Mouse (Mus musculus) limb, embryonic 11.5 days (tissue): ENCODE measurements around the gene Atp9a. TPM values are rescaled to one million over a fixed set of nuclear protein-coding genes. Genes with fewer than 3 reads are reported as not detected.

Experiments used
- ATAC-seq: fragments of 200-750 bp; cut with Nextera tagmentation; 2 replicates; pipeline ENCODE4 v1.8.0; 2017; ENCODE audit warnings: low read depth; ENCODE audit not compliant: insufficient number of reproducible peaks, low FRiP score, low TSS enrichment
- DNase-seq: peaks from one replicate; pipeline ENCODE4 v3.0.0-alpha.2; 2015; ENCODE audit warnings: low spot score
- H3K27ac ChIP-seq: fragments of 300-500 bp; sonication (generic); replicated peaks from 2 replicates; pipeline ENCODE4 v1.5.1; 2014; ENCODE audit warnings: low read depth, mild to moderate bottlenecking, low read length
- H3K27me3 ChIP-seq: fragments of 300-500 bp; sonication (generic); 2 replicates; pipeline ENCODE4 v1.6.1; 2014; ENCODE audit warnings: mild to moderate bottlenecking, low read length, mixed read lengths; ENCODE audit not compliant: control insufficient read depth, insufficient read depth
- H3K36me3 ChIP-seq: fragments of 300-500 bp; sonication (generic); 2 replicates; pipeline ENCODE4 v1.6.1; 2014; ENCODE audit warnings: mild to moderate bottlenecking, low read length, moderate library complexity, mixed read lengths; ENCODE audit not compliant: control insufficient read depth, insufficient read depth
- H3K4me1 ChIP-seq: fragments of 300-500 bp; sonication (generic); 2 replicates; pipeline ENCODE4 v1.6.1; 2014; ENCODE audit warnings: low read length, mixed read lengths; ENCODE audit not compliant: control insufficient read depth, insufficient read depth
- H3K4me2 ChIP-seq: fragments of 300-500 bp; sonication (generic); 2 replicates; pipeline ENCODE4 v1.6.1; 2014; ENCODE audit warnings: low read depth, mild to moderate bottlenecking, moderate library complexity; ENCODE audit not compliant: severe bottlenecking
- H3K4me3 ChIP-seq: fragments of 300-500 bp; sonication (generic); 2 replicates; pipeline ENCODE4 v1.5.1; 2014; ENCODE audit warnings: low read depth, low read length
- H3K9ac ChIP-seq: fragments of 300-500 bp; sonication (generic); 2 replicates; pipeline ENCODE4 v1.6.1; 2014; ENCODE audit warnings: mild to moderate bottlenecking, low read length
- H3K9me3 ChIP-seq: fragments of 300-500 bp; sonication (generic); 2 replicates; pipeline ENCODE4 v1.6.1; 2016; ENCODE audit warnings: low read length; ENCODE audit not compliant: control insufficient read depth
- WGBS: fragments of 180-500 bp; shearing (Covaris S2); extraction: QIAGEN DNeasy Blood & Tissue Kit; methylation state at CpG from one replicate; pipeline ENCODE4 v1.1.7; 2014; 5-methylcytosine and 5-hydroxymethylcytosine counted together
- polyA plus RNA-seq: library from polyadenylated mRNA; unstranded; fragments of >200 nt; fragmentation: Nextera tagmentation; extraction: Ambion mirVana; gene quantifications from 2 replicates; pipeline ENCODE4 v1.2.1, GENCODE M21; 2014

The Atp9a gene
- polyA plus RNA-seq, 1 experiment from 2014 or later, result 7.0 TPM

GRCm38 (mm10) chr2:168683520-168684150 lies 58.6 kb downstream of the Atp9a start:
- WGBS, result 42% methylated on average over 15 of the region's 15 CpGs
- DNase-seq (no peak), ATAC-seq (no peak)
- H3K9ac ChIP-seq, result no peak overlapping the region
- no peaks in the 10 kb centered on the region for H3K4me1 ChIP-seq
- no peaks in the 10 kb centered on the region; the same call in 1 of the 2 replicates for H3K9me3 ChIP-seq
- no peak overlapping the region for H3K4me2 ChIP-seq
- H3K36me3 ChIP-seq, result no peaks in the 10 kb centered on the region
- no peak overlapping the region for H3K4me3 ChIP-seq
- H3K27ac ChIP-seq, result no peak overlapping the region
- no peaks in the 10 kb centered on the region for H3K27me3 ChIP-seq

- Histone ChIP-seq H3K9me3 (no peaks in the 10 kb centered on the region; the same call in 1 of the 2 replicates), H3K4me2 (no peak overlapping the region), H3K4me3 (no peak overlapping the region), H3K4me1 (peaks cover 1% of the 10 kb centered on the region), H3K27me3 (no peaks in the 10 kb centered on the region), H3K36me3 (no peaks in the 10 kb centered on the region), H3K9ac (no peak overlapping the region), H3K27ac (no peak overlapping the region)
- WGBS, result 84% methylated on average over 2 of the region's 2 CpGs
- ATAC-seq, result no peak
- DNase-seq, result no peak
Observed at GRCm38 (mm10) chr2:168682721-168683120, 59.5 kb downstream of the Atp9a start.

- Histone ChIP-seq H3K27me3 (no peaks in the 10 kb centered on the region), H3K9ac (no peak overlapping the region)
- 92% methylated on average over 9 of the region's 9 CpGs for WGBS
Observed at GRCm38 (mm10) chr2:168681531-168681930, 60.7 kb downstream of the Atp9a start.

GRCm38 (mm10) chr2:168679381-168680199 lies 62.6 kb downstream of the Atp9a start:
- Histone ChIP-seq H3K4me2 (no peak overlapping the region), H3K36me3 (no peaks in the 10 kb centered on the region), H3K9me3 (no peaks in the 10 kb centered on the region; the same call in 1 of the 2 replicates), H3K9ac (no peak overlapping the region), H3K4me3 (no peak overlapping the region), H3K4me1 (peaks cover 5% of the 10 kb centered on the region), H3K27me3 (no peaks in the 10 kb centered on the region), H3K27ac (no peak overlapping the region)
- DNase-seq (no peak), ATAC-seq (no peak)
- WGBS, result 60% methylated on average over 19 of the region's 19 CpGs

More at GRCm38 (mm10) chr2:168681531-168681930, 60.7 kb downstream of the Atp9a start:
- DNase-seq (no peak), ATAC-seq (no peak)
- no peaks in the 10 kb centered on the region for H3K36me3 ChIP-seq
- no peak overlapping the region for H3K4me2 ChIP-seq
- H3K27ac ChIP-seq, result no peak overlapping the region
- peaks cover 5% of the 10 kb centered on the region for H3K4me1 ChIP-seq
- H3K9me3 ChIP-seq, result no peaks in the 10 kb centered on the region; the same call in 1 of the 2 replicates
- H3K4me3 ChIP-seq, result no peak overlapping the region

- WGBS, result 81% methylated on average over 15 of the region's 15 CpGs
Observed at GRCm38 (mm10) chr2:168678662-168679294, 63.4 kb downstream of the Atp9a start.

GRCm38 (mm10) chr2:168677650-168678049 lies 64.6 kb downstream of the Atp9a start:
- peaks cover 5% of the 10 kb centered on the region for H3K4me1 ChIP-seq
- H3K27me3 ChIP-seq, result no peaks in the 10 kb centered on the region
- ATAC-seq (0 out of 2 replicates have a peak, but pooled peaks have one; percentile 32), DNase-seq (no peak)
- no peak overlapping the region for H3K27ac ChIP-seq
- no peak overlapping the region for H3K9ac ChIP-seq
- H3K4me3 ChIP-seq, result no peak overlapping the region
- WGBS, result 59% methylated on average over 9 of the region's 9 CpGs
- no peaks in the 10 kb centered on the region; the same call in 1 of the 2 replicates for H3K9me3 ChIP-seq
- H3K36me3 ChIP-seq, result no peaks in the 10 kb centered on the region
- H3K4me2 ChIP-seq, result no peak overlapping the region

More at GRCm38 (mm10) chr2:168678662-168679294, 63.4 kb downstream of the Atp9a start:
- DNase-seq (no peak), ATAC-seq (no peak)
- H3K4me1 ChIP-seq, result peaks cover 5% of the 10 kb centered on the region
- H3K27me3 ChIP-seq, result no peaks in the 10 kb centered on the region
- H3K9ac ChIP-seq, result no peak overlapping the region
- no peak overlapping the region for H3K27ac ChIP-seq
- H3K4me3 ChIP-seq, result no peak overlapping the region
- no peak overlapping the region for H3K4me2 ChIP-seq
- no peaks in the 10 kb centered on the region; the same call in 1 of the 2 replicates for H3K9me3 ChIP-seq
- no peaks in the 10 kb centered on the region for H3K36me3 ChIP-seq

- H3K27me3 ChIP-seq, result no peaks in the 10 kb centered on the region
- H3K4me2 ChIP-seq, result no peak overlapping the region
- DNase-seq, result no peak
- no peak overlapping the region for H3K4me3 ChIP-seq
- H3K9me3 ChIP-seq, result no peaks in the 10 kb centered on the region
- H3K27ac ChIP-seq, result no peak overlapping the region
- H3K4me1 ChIP-seq, result peaks cover 5% of the 10 kb centered on the region; the same call in 1 of the 2 replicates
- no peak for ATAC-seq
- no peak overlapping the region for H3K9ac ChIP-seq
- no peaks in the 10 kb centered on the region for H3K36me3 ChIP-seq
- 90% methylated on average over 9 of the region's 9 CpGs for WGBS
Observed at GRCm38 (mm10) chr2:168671724-168672123, 70.5 kb downstream of the Atp9a start.

- WGBS, result 77% methylated on average over 14 of the region's 14 CpGs
- H3K27me3 ChIP-seq, result no peaks in the 10 kb centered on the region
Observed at GRCm38 (mm10) chr2:168670241-168670640, 72.0 kb downstream of the Atp9a start.

More at GRCm38 (mm10) chr2:168670241-168670640, 72.0 kb downstream of the Atp9a start:
- no peaks in the 10 kb centered on the region for H3K36me3 ChIP-seq
- no peak for ATAC-seq
- no peak for DNase-seq
- H3K4me3 ChIP-seq, result no peak overlapping the region
- H3K9me3 ChIP-seq, result no peaks in the 10 kb centered on the region
- no peak overlapping the region for H3K4me2 ChIP-seq
- H3K27ac ChIP-seq, result no peak overlapping the region
- H3K4me1 ChIP-seq, result peaks cover 10% of the 10 kb centered on the region; the same call in 1 of the 2 replicates
- no peak overlapping the region for H3K9ac ChIP-seq
